Mouse (Mus musculus) CH12.LX (cell line): ENCODE data around the gene Chid1. TPM values are rescaled to one million over a fixed set of nuclear protein-coding genes. Genes with fewer than 3 reads are reported as not detected.

Experiments used
- DNase-seq: peaks from one replicate; pipeline ENCODE4 v3.0.0-alpha.2; 2013; ENCODE audit errors: extremely low read depth
- H3K27ac ChIP-seq: 2 replicates; pipeline ENCODE4 v1.5.1; 2012; ENCODE audit warnings: low read depth, mild to moderate bottlenecking, control low read depth, moderate library complexity; ENCODE audit not compliant: insufficient read depth
- H3K27me3 ChIP-seq: replicated peaks from 2 replicates; pipeline ENCODE3; 2012; ENCODE audit warnings: inconsistent platforms
- H3K36me3 ChIP-seq, 2 experiments: replicated peaks in 1 of 2; 2 replicates each; pipeline versions ENCODE3 to v1.6.1; 2012; ENCODE audit warnings: inconsistent platforms in 1 of 2, low read length in 1 of 2, mild to moderate bottlenecking in 1 of 2, mixed read lengths in 1 of 2, moderate library complexity in 1 of 2; ENCODE audit not compliant: control insufficient read depth in 1 of 2, insufficient read depth in 1 of 2
- H3K4me1 ChIP-seq, 2 experiments: 2 replicates each; pipeline ENCODE4 v1.6.1; 2012; ENCODE audit warnings: inconsistent platforms in 1 of 2, moderate library complexity in 1 of 2; ENCODE audit not compliant: insufficient read depth in 2 of 2, control insufficient read depth in 1 of 2
- H3K4me2 ChIP-seq: 2 replicates; pipeline ENCODE4 v1.6.1; 2012; ENCODE audit warnings: low read depth, mild to moderate bottlenecking, control low read depth; ENCODE audit not compliant: poor library complexity, insufficient read depth, severe bottlenecking
- H3K4me3 ChIP-seq, 3 experiments: fragments of 150-350 bp in 1 of 3; sonication (generic) in 1 of 3; replicated peaks in 1 of 3; 2 replicates each; pipeline versions ENCODE3 to v1.5.1; 2011 to 2012; ENCODE audit warnings: low read depth in 2 of 3, low read length in 2 of 3, mild to moderate bottlenecking in 2 of 3, moderate library complexity in 2 of 3, control low read depth in 1 of 3, improper control_type of control experiment in 1 of 3, inconsistent platforms in 1 of 3, mixed read lengths in 1 of 3; ENCODE audit not compliant: poor library complexity in 1 of 3
- H3K79me2 ChIP-seq: replicated peaks from 2 replicates; pipeline ENCODE4 v1.6.1; 2012; ENCODE audit warnings: mild to moderate bottlenecking, moderate library complexity; ENCODE audit not compliant: control insufficient read depth, poor library complexity, insufficient read depth, severe bottlenecking; ENCODE audit errors: extremely low read depth
- H3K9ac ChIP-seq: 2 replicates; pipeline ENCODE4 v1.6.1; 2012; ENCODE audit warnings: low read depth, mild to moderate bottlenecking, control low read depth, moderate library complexity; ENCODE audit not compliant: insufficient read depth
- H3K9me3 ChIP-seq: replicated peaks from 2 replicates; pipeline ENCODE3; 2012; ENCODE audit warnings: low read length, inconsistent platforms, mixed read lengths
- BHLHE40 ChIP-seq: IDR thresholded peaks from 2 replicates; pipeline ENCODE4 v1.6.1; 2011; ENCODE audit warnings: mild to moderate bottlenecking, low read depth, low read length, improper control_type of control experiment
- CTCF ChIP-seq, 2 experiments: IDR thresholded peaks in 1 of 2; conservative IDR thresholded peaks in 1 of 2; 2 replicates each; pipeline ENCODE4 v1.5.1; 2011 to 2012; ENCODE audit warnings: low read depth in 2 of 2, low read length in 2 of 2, improper control_type of control experiment in 1 of 2, inconsistent platforms in 1 of 2, mild to moderate bottlenecking in 1 of 2, moderate library complexity in 1 of 2
- HCFC1 ChIP-seq: IDR thresholded peaks from 2 replicates; pipeline ENCODE4 v1.6.1; 2012; ENCODE audit warnings: low read depth, mild to moderate bottlenecking, inconsistent platforms, low read length, improper control_type of control experiment
- KAT2A ChIP-seq: IDR thresholded peaks from 2 replicates; pipeline ENCODE4 v1.6.1; 2012; ENCODE audit warnings: low read length, improper control_type of control experiment, inconsistent platforms; ENCODE audit not compliant: insufficient replicate concordance
- MAFK ChIP-seq: IDR thresholded peaks from 2 replicates; pipeline ENCODE4 v1.6.1; 2011; ENCODE audit warnings: low read length, improper control_type of control experiment; ENCODE audit not compliant: insufficient replicate concordance
- MAX ChIP-seq: IDR thresholded peaks from 2 replicates; pipeline ENCODE4 v1.6.1; 2011; ENCODE audit warnings: low read length, improper control_type of control experiment
- NELFE ChIP-seq: IDR thresholded peaks from 2 replicates; pipeline ENCODE4 v1.6.1; 2011; ENCODE audit warnings: low read depth, low read length, improper control_type of control experiment
- POLR2AphosphoS2 ChIP-seq: IDR thresholded peaks from 2 replicates; pipeline ENCODE4 v1.6.1; 2011; ENCODE audit warnings: low read depth, low read length, improper control_type of control experiment
- RAD21 ChIP-seq: IDR thresholded peaks from 2 replicates; pipeline ENCODE4 v1.6.1; 2011; ENCODE audit warnings: low read depth, mild to moderate bottlenecking, low read length, improper control_type of control experiment, moderate library complexity
- SMC3 ChIP-seq: IDR thresholded peaks from 2 replicates; pipeline ENCODE4 v1.6.1; 2011; ENCODE audit warnings: low read depth, low read length, improper control_type of control experiment
- TCF12 ChIP-seq: IDR thresholded peaks from 2 replicates; pipeline ENCODE4 v1.6.1; 2014; ENCODE audit warnings: low read depth, mild to moderate bottlenecking, inconsistent platforms, low read length, improper control_type of control experiment
- USF1 ChIP-seq: IDR thresholded peaks from 2 replicates; pipeline ENCODE4 v1.6.1; 2014; ENCODE audit warnings: low read depth, mild to moderate bottlenecking, inconsistent platforms, low read length, improper control_type of control experiment
- ZC3H11A ChIP-seq: IDR thresholded peaks from 2 replicates; pipeline ENCODE4 v1.6.1; 2012; ENCODE audit warnings: low read depth, mild to moderate bottlenecking, inconsistent platforms, low read length, improper control_type of control experiment
- ZMIZ1 ChIP-seq: IDR thresholded peaks from 2 replicates; pipeline ENCODE4 v1.6.1; 2012; ENCODE audit warnings: low read depth, mild to moderate bottlenecking, inconsistent platforms, low read length, improper control_type of control experiment
- ZNF384 ChIP-seq: IDR thresholded peaks from 2 replicates; pipeline ENCODE4 v1.6.1; 2012; ENCODE audit warnings: low read depth, low read length, improper control_type of control experiment, inconsistent platforms
- dilution Hi-C: fragments of 300-500 bp; cut with MboI; formaldehyde crosslinking; loops from 2 replicates; pipeline ENCODE4 v1.14.3; 2020; ENCODE audit warnings: low sequenced_read_pairs; ENCODE audit not compliant: extremely low pct_unique_long_range_greater_than_20kb, extremely low pct_ligation_motif_present
- in situ Hi-C: fragments of 300-500 bp; cut with MboI; formaldehyde crosslinking; loops from 3 replicates; pipeline ENCODE4 v1.14.3; 2019; ENCODE audit warnings: low sequenced_read_pairs, low pct_ligation_motif_present, low pct_unique_long_range_greater_than_20kb, mixed read lengths
- polyA plus RNA-seq: library from polyadenylated mRNA; unstranded; fragments of >175 nt; gene quantifications from 2 replicates; pipeline ENCODE4 v1.2.1, GENCODE M21; 2012; ENCODE audit warnings: low read depth; ENCODE audit not compliant: insufficient read length
- total RNA-seq, 2 experiments: library from RNA; depleted of rRNA; stranded (reverse); fragments of 300-350 nt in 1 of 2; fragments of >200 nt in 1 of 2; gene quantifications; 2 replicates each; pipeline ENCODE4 v1.2.3; 2012 to 2014

Chid1 gene
- total and polyA plus RNA-seq, 3 experiments = 27.0 to 50.5 (median 42.3) TPM

GRCm38 (mm10) chr7:141458661-141459060 lies 81.0 kb downstream of the Chid1 start:
- TF ChIP-seq USF1 (no peak), ZNF384 (no peak), HCFC1 (no peak), MAFK (no peak), ZMIZ1 (no peak), NELFE (no peak), SMC3 (no peak), CTCF (conservative IDR thresholded peaks at IDR 0.05 in 1 of 2, IDR thresholded peaks at IDR 0.05 in 1 of 2; ENCODE audit: low read depth in 2 of 2, low read length in 2 of 2) (no peak), ZC3H11A (no peak), MAX (no peak), KAT2A (no peak)
- Histone ChIP-seq H3K9me3 (no peaks in the 10 kb centered on the region), H3K4me1 (peaks cover 11 to 24% of the 10 kb centered on the region in 2 experiments), H3K27me3 (no peaks in the 10 kb centered on the region), H3K79me2 (no peaks in the 10 kb centered on the region), H3K9ac (no peak overlapping the region), H3K4me2 (no peak overlapping the region), H3K27ac (no peak overlapping the region), H3K4me3 (no peak overlapping the region), H3K36me3 (peaks cover 22 to 43% of the 10 kb centered on the region in 2 experiments)
- in situ Hi-C loops (no loop called here), dilution Hi-C loops (no loop called here)
- DNase-seq = no peak

DNA sequence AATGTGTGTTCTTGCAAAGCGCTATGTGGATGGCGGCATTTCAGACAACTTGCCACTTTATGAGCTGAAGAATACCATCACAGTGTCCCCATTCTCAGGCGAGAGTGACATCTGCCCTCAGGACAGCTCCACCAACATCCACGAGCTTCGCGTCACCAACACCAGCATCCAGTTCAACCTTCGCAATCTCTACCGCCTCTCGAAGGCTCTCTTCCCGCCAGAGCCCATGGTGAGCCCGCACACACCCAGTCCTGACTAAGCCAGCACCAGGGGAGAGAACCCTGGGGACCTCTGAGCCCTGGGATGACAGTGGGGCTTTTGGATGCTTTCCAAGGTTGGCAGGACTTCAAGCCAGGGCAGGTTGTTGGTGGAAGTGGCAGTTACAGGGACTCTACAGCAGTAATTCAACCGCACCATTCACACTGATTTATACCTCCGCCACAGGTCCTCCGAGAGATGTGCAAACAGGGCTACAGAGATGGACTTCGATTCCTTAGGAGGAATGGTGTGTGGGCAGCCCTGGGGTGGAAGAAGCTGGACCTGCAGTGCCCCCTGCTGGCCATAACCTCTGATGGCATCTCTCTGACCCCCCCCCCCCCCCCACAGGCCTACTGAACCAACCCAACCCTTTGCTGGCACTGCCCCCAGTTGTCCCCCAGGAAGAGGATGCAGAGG lies 81.5 kb downstream of the Chid1 start:
- TF ChIP-seq BHLHE40 = no peak
- no peak for TF ChIP-seq MAX
- peak; percentile 58 for TF ChIP-seq RAD21
- TF ChIP-seq TCF12 = no peak
- TF ChIP-seq POLR2AphosphoS2 = no peak
- peak; percentile 44 for TF ChIP-seq SMC3
- TF ChIP-seq CTCF (conservative IDR thresholded peaks at IDR 0.05 in 1 of 2, IDR thresholded peaks at IDR 0.05 in 1 of 2; ENCODE audit: low read depth in 2 of 2, low read length in 2 of 2) = peak in 1 of 2 experiments; percentile 69; a peak in 2 of 4 replicates
- Histone ChIP-seq H3K27me3 (no peaks in the 10 kb centered on the region), H3K4me2 (no peak overlapping the region), H3K79me2 (no peaks in the 10 kb centered on the region), H3K4me1 (peaks cover 11 to 29% of the 10 kb centered on the region in 2 experiments), H3K4me3 (no peak overlapping the region), H3K9ac (no peak overlapping the region), H3K9me3 (no peaks in the 10 kb centered on the region), H3K27ac (no peak overlapping the region), H3K36me3 (peaks cover 22 to 43% of the 10 kb centered on the region in 2 experiments)
- DNase-seq = no peak
- dilution Hi-C loops (no loop called here), in situ Hi-C loops (no loop called here)
